Mouse (Mus musculus) heart, postnatal 0 days (tissue): Measurements from ENCODE around the gene Prcp.

Experiments used
- CTCF ChIP-seq: IDR thresholded peaks from 2 replicates; pipeline ENCODE4 v1.5.1; 2016; ENCODE audit warnings: antibody characterized with exemption, control low read depth, low read depth
- EP300 ChIP-seq: IDR thresholded peaks from 2 replicates; pipeline ENCODE4 v1.6.1; 2016; ENCODE audit warnings: antibody characterized with exemption, low read depth

DNA sequence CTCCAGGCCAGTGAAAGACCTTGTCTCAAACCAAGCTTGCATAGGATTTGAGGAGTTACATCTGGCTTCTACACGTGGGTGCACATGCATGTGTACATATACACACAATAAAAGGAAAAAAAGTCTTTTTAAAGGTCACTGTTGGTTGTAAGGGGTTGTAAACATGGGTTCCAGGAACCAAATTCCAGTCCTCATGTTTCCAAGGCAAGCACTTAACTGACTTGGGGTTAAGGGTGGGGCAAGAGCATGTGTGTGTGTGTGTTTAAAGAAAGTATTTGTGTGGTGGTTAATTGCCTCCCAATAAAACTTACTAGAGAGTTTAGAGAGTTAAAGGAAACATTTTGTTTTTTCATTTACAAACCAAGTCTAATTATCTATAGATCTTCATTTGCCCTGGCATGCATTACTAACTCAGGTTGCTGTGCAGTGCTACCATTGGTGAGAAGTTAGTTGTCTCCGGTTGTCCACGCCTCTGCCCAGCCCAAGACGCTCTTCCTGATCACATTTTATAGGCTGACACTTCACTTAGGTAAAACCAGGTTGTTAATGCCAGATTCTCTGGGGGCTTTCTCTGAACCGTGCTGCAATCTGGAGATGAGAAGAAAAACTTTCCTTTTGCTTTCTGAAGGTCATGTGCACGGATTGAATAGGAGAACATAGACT lies 10.9 kb downstream of the Prcp start:
- TF ChIP-seq CTCF = no peak
- no peak for TF ChIP-seq EP300
